Mouse (Mus musculus) MEL (cell line): Measurements from ENCODE around the gene Hpse2.

Experiments
- CTCF ChIP-seq, 3 experiments: IDR thresholded peaks in 2 of 3; conservative IDR thresholded peaks in 1 of 3; 2 replicates each; pipeline ENCODE4 v1.5.1; 2011 to 2012; ENCODE audit warnings: low read length in 3 of 3, low read depth in 2 of 3, mild to moderate bottlenecking in 2 of 3, improper control_type of control experiment in 1 of 3, inconsistent platforms in 1 of 3, mixed read lengths in 1 of 3, moderate library complexity in 1 of 3; ENCODE audit not compliant: control insufficient read depth in 1 of 3, insufficient read depth in 1 of 3, poor library complexity in 1 of 3, severe bottlenecking in 1 of 3
- EP300 ChIP-seq, 2 experiments: IDR thresholded peaks; 2 replicates each; pipeline ENCODE4 v1.6.1; 2011; ENCODE audit warnings: improper control_type of control experiment in 2 of 2, low read length in 2 of 2, low read depth in 1 of 2, mild to moderate bottlenecking in 1 of 2
- GABPA ChIP-seq: IDR thresholded peaks from 2 replicates; pipeline ENCODE4 v1.6.1; 2012; ENCODE audit warnings: low read depth, mild to moderate bottlenecking, inconsistent platforms, low read length, improper control_type of control experiment, moderate library complexity
- GATA1 ChIP-seq: IDR thresholded peaks from 2 replicates; pipeline ENCODE4 v1.6.1; 2011; ENCODE audit warnings: low read depth, low read length, improper control_type of control experiment
- MEF2A ChIP-seq: IDR thresholded peaks from 2 replicates; pipeline ENCODE4 v1.6.1; 2014; ENCODE audit warnings: low read depth, mild to moderate bottlenecking, inconsistent platforms, low read length, improper control_type of control experiment; ENCODE audit not compliant: poor library complexity, insufficient replicate concordance, severe bottlenecking; ENCODE audit errors: extremely low read depth
- MYC ChIP-seq: IDR thresholded peaks from 2 replicates; pipeline ENCODE4 v1.6.1; 2011; ENCODE audit warnings: low read depth, mild to moderate bottlenecking, low read length, improper control_type of control experiment, moderate library complexity
- POLR2AphosphoS2 ChIP-seq: IDR thresholded peaks from 2 replicates; pipeline ENCODE4 v1.6.1; 2011; ENCODE audit warnings: low read length, improper control_type of control experiment
- ZNF384 ChIP-seq: IDR thresholded peaks from 2 replicates; pipeline ENCODE4 v1.6.1; 2012; ENCODE audit warnings: low read depth, mild to moderate bottlenecking, inconsistent platforms, low read length, improper control_type of control experiment

DNA sequence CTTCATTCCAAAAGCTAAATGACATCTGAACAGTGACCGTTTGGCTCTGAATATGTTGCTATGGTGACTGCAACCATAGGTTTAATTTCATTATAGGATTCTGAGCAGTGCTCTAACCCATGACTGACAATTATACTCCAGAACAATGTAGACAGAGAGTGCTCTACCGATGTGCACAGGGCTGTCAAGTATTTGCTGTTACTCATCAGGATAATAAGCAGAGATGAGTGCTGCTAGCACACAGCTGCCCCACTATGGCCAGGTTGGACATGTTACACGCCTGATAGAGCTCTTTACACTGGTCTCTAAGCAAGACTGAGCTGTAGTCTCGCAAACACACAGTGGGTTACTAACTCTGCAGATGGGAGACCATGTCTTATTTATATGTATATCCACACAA, 483.9 kb downstream of the Hpse2 start:
- TF ChIP-seq POLR2AphosphoS2 (no peak), EP300 (IDR thresholded peaks at IDR 0.05; ENCODE audit: low read depth in 1 of 2, low read length in 2 of 2) (no peak), MYC (no peak), CTCF (IDR thresholded peaks at IDR 0.05 in 2 of 3, conservative IDR thresholded peaks at IDR 0.05 in 1 of 3; ENCODE audit: control insufficient read depth in 1 of 3, insufficient read depth in 1 of 3, low read depth in 2 of 3, low read length in 3 of 3, poor library complexity in 1 of 3, severe bottlenecking in 1 of 3) (no peak), ZNF384 (no peak), MEF2A (no peak), GATA1 (no peak), GABPA (no peak)
